Mouse (Mus musculus) cerebellum, adult 9-10 months (tissue): ENCODE results near the gene Mical3.

ENCODE experiments used
- DNase-seq: peaks from one replicate; pipeline ENCODE4 v3.0.0; 2022

The Mical3 gene

DNA sequence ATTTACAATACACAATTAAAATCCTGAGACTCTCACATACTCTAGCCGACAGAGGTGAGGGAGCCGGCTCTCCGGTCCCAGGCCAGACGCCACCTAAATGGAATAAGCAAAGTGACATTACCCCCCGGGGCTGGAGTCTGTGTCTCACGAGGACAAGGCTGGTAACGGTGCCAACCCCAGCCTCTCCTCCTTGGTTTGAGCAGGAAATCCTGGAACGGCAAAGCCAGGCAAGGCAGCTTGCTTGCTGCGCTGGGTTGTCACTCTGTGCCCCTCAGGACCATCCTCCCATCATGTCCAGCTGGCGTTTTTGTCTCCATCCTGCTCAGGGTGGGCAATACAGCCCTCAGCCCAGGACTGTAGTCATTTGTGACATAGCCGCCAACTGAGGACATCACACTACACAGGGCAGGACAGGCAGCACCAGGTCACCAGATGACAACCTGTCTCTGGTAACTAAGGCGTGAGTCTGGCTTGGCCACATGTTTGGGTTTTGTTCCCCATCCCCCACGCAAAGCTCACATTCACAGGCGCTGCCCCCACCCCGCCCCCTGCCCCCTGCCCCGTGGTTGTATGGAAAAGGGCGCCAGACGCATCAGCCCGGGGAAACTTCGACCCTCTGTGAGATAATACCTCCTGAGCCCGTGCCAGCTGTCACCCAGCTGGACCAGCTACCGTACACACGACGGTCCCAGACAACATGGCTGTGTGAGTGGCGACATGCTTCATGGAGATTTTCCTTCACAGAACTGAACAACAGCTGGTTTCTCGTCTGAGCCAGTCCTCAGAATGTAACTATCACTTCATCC is 49.3 kb downstream of the Mical3 start:
- no peak for DNase-seq

DNA sequence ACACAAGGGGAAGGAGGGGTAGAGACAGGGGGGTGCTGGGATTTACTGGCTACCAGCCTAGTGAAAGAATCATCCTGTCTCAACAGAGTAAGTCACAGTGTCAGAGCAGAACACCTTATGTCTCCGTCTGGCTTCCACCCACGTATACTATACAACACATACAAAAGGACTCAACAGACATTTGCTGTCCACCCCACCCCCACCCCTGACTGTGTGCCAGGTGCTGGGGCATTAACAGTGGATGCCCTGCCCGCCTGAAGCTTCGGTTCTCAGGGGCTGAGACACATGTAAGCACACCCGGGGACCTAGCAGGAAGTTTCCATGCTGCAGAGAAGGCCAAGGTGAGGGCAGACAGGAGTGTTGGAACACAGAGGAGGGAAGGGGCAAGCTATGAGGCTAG is 52.6 kb downstream of the Mical3 start:
- DNase-seq, result no peak

DNA sequence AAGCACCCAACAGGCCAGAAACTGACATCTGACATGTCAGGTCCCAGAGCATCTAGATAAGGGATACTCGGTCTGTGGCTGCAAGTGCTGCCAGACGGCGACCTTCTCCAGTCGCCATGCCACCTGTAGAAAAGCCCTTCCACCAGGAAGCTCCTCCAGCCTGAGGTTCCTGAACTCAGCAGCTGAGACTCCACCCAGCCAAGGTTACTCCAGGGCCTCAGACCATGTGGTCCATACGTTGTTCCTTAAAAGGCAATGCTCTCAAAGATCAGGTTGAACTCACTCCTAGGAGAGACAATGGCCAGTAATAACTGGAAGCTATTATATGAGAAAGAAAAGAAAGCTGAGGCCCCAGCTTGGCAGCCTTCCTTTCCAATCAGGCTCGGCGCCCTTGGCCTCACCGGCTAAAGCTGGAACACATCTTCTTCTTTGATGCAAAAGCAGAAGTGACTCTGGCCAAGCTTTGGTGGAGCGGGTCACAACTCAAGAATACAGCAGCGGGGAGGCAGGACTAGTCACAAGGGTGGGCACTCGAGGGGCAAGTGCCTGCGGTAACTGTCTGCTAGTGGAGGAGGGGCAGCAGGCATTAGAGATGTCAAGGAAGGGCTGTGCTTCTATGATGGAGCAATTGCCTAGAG is 53.8 kb downstream of the Mical3 start:
- no peak for DNase-seq

DNA sequence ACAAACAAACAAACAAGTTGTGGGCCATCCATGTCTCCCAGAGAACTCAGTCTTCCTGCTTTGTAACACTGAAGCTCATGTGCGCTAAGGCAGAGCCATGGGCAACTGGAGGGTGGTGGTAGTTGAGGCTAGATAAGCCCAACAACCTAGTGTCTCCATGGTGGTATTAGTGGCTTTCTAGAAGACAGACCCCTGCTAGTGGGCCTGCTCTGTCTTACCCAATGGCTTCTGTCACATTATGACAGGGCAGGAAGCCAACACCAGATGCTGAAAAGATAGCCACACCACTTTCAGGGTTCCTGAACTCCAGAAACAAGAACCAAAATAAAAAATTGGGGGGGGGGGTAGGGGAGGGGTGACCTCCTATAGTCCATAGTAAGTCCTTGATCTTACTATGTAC is 55.0 kb downstream of the Mical3 start:
- no peak for DNase-seq

DNA sequence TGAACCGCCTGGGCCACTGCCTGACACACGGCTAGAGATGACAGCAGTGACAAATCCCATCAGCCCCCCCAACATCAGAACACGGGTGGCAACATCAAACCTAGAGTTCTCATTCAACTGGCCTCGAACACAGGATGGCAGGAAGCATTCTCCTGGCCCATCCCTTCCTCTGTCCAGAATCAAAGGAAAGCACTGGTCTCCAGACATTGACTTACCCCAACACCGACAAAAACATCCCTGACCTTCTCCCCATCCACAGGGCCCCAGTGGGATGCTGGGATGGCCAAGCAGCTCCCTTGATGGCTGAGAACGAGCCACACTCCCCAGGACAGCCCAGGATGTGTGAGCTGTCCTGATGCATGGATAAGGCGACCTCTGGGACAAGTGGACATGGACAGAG is 57.5 kb downstream of the Mical3 start:
- DNase-seq, result no peak

DNA sequence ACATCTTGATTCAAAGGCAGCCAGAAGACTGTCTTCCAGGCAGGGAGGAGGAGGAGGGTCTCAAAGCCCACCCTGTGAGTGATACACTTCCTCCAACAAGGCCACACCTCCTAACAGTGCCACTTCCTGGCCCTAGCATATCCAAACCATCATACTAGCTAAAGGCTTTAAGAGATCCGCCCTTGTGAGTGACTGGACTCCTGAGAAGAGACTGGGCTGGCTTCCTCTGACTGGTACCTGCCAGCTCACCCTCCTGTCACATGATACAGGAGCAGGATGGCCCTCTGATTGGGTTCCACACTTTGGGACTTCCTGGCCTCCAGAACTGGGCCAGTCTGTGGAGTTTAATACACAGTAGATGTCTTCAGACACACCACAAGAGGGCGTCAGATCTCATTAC is 58.2 kb downstream of the Mical3 start:
- DNase-seq, result no peak

DNA sequence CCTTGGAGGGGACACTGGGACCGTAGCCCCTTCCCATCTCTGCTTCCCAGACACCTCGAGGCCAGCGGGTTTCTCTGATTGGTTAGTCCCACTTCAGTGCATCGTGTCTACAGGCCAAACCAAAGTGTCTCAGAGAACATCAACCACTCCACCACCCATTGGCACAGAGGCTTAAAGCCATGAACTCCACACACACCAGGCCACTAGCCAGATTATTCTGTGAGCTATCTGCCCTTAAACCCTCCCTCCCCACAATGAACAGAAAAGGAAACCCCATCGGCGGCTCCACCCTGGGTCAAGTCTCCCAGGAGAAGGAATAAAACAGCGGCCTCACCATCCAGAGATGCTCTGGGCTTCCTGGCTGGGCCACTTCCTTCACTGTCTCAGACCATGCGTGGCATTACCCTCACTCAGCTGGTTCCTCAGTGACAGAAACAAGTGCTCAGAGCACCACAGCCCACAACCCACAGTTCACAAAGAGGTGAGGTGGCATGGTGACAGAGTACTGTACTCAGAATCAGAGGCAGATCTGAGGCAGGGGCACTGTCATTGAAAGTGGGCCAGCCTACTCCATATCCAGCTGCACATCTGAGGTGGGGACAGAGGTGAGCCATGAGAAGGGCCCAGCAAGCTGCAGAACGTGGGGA is 60.1 kb downstream of the Mical3 start:
- DNase-seq, result no peak

DNA sequence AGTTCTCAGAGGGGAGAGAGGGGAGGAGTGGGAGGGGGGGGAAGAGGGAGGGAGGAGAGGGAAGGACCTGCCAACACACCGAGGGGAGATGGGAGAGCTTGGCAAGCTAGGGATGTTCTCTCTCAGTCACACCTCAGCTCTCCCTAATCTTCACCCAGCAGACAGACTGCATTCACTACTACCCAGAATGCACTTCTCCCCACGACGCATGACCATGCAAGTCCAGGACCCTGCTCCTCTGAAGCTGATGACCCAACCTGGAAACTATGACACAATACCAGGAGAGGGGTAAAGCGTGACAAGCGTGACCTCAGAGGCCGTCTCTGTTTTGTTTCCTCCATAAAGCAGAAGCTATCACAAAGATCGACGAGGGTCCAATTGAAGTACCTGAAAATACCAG is 61.6 kb downstream of the Mical3 start:
- no peak for DNase-seq

DNA sequence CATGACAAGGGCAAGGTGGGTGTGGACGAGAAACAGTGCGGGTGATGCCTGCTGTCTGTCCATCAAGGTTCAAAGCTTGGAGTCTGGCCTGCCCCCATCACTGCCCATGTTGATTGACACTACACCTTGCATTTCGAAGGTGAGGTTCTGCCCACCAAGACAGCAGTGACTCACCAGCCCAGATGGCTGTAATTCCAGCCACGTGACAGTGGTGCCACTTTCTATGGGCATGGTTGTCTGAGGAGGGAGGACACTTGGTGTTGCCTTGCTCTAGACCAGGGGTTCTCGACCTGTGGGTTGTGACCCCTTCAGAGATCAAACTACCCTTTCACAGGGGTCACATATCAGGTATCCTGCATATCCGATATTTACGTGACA is 62.7 kb downstream of the Mical3 start:
- DNase-seq, result no peak

DNA sequence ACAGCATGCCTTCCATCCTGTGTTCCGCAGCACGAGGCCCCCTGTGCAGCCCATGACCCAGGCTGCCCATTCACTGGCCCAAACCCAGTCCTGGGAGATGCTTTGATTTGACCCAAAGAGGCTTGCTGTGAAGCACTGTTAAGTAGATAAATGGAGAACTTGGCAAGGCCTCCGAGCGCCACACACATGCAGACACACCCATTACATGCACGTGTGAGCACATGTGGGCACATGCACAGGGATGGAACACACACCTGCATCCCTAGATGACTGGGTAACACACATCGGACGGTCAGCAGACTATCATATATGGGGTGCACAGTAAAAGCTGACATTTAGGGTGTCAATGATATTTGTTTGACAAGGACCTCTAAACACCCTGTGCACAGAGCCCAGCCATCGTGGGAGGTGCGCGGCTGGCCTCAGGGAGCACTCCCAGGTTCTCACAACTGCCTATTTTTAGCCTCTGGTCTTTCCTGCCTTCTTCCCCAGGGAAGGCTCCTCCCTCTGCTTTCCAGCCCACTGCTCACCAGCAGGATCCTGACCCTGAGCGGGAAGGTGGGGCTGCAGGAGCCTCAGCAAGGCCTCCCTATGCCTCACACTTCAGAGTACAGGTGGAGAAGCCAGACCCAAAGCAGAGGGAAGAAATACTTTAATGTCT is 63.2 kb downstream of the Mical3 start:
- DNase-seq, result peak; percentile 57

DNA sequence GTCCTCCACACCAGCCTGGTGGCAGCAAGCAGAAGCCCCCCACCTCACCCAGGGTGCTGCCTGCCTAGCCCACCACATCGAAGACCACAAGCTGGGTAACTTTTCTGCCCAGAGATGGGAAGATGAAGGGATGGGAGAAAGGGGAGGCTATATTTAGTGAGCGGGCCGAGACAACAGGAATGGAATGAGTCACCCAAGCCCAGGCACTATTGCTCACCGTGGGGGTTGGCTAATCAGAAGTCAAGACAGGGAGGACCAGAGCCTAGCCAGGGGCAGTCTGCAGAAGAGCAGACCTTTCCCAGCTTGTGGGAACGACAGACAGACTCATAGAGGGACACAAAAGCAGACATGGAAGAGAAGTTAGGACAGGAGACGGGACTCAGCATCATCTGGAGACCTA is 64.0 kb downstream of the Mical3 start:
- DNase-seq, result peak; percentile 51

DNA sequence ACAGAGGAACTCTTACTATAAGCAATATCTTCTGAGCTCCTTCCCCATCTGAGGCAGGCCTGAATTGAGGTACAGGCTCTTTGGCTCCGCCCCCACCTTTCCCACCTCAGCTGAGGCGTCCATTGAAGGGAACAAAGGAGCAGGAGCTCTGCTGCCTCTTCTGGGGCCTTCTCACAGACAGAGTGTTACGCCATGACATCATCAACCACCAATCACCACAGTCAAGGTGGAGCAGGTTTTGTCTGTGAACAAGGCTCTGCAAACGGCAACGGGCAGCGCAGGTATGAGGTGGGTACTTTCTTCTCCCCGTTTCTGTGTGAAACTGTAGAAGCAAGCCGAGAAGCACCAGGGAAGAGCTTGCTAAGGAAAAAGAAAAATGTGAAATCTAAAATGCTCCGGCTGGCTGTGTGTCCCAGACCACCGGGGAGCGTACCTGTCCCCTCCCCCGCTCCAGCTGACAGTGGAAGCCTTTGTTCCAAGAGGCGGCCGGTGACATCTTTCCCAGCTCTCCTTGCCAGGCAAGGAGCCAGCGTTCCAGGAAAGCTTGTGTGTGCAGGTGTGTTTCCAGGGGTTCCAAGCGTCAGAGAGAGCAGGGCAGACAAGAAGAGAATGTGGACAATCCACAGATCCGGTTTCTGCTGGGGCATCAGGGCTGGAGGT is 66.3 kb downstream of the Mical3 start:
- peak; percentile 57 for DNase-seq

DNA sequence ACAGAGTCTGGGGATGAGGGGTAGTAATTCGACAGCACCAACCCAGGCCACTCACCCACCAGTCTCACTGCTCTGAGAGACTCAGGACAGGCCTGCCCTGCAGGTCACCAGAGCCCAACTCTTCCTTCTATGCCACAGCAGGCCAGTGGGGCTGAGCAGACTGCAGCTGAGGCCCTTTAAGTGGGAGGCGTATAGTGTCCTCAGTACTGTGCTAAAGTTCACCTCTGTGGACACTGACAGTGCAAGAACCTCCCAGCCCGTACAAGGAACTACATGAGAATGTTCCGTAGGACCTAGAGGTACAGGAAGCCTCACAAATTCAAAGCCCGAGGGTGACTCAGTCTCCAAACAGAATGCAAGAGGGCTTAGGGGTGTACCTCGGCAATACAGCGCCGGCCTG is 67.0 kb downstream of the Mical3 start:
- DNase-seq, result no peak

DNA sequence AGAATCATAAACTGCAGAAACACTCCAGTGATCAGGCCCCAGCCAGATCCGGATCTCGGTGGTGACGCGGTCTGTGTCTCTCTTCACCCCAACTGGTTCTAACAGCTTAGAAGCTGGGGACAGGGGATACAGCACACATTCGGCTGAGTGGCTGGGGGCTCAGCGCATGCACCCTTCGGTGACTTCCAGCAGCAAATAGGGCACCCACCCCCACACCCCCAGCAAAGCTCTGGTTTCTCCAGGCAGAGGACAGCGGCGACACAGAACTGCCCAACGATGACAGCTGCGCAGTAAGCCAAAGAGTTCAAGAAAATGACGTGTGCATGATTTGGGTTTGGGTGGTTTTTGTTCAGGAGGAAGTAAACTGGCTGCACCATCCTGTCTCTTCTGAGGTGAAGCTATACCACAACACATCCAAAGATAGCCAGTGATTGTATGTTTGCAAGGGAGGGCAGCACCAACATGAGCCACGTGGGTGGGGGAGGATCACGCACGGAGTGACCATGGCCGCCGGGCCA is 67.8 kb downstream of the Mical3 start:
- no peak for DNase-seq

DNA sequence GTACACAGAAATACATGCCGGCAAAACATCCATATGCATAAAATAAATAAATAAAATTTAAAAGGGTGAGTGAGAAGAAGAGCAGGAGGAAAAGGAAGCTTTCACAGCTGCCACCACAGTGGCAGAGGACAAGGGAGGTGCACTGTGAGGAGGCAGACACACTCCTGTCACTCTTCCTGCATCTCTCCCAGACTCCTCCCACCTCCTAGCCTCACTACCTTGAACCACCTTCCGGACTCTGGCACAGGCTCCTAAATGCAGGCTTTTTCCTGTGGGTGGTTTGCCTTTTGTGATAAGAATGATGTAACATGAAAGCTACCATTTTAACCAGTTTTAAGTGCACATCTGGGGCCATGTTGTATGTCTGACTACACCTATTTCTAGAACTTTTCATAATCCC is 72.8 kb downstream of the Mical3 start:
- DNase-seq, result no peak

DNA sequence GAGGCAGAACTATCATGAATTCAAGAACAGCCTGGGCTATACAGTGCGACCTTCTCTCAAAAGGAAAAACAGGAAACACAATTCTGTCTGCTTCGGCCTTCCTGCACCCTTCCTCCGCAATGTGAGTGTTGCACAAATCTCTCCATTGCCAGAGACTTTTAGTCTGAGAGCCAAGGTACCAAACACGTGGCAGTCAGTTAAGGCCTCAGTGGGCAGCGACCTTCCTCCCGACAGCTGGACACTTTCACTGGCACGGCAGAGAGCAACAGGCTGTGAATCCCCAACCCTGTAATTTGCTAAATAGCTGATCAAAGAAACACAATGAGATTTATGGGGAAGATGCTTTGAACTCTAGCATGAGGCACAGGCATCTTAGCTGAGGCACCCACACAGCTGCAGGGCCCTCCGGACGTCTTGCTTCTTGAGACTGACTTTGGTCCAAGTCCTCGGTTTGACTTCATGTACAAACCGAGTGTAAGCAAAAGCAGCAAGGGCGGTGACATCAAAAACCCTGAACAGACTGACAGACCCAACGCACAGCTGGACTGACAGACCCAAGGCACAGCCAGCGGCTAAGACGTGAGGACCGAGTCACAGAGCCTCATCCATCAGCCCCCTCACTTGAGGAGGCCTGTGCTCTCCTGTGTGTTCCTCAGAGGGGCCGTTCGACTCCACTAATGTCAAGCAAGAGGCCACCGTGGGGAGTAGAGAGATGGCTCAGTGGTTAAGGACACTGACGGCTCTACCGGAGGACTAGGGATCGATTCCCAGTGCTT is 73.4 kb downstream of the Mical3 start:
- no peak for DNase-seq

DNA sequence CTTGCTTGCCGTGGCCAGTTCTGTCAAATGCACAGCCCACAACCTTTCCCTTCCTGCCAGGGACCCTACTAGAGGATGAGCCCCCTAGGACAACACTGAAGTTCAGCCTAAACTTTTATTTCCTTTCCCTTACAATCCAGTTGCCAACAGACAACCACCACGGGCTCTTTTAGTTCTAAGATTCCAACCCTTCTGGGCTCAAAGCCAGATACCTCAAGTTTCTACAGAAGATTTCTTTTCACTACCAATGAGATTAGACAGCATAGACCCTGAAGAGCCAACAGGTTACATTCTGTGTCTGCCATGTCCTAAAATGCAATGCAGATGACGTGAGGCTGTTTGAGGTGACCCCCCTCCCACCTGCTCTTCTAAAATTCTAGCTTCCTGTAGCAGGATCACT is 75.3 kb downstream of the Mical3 start:
- no peak for DNase-seq

DNA sequence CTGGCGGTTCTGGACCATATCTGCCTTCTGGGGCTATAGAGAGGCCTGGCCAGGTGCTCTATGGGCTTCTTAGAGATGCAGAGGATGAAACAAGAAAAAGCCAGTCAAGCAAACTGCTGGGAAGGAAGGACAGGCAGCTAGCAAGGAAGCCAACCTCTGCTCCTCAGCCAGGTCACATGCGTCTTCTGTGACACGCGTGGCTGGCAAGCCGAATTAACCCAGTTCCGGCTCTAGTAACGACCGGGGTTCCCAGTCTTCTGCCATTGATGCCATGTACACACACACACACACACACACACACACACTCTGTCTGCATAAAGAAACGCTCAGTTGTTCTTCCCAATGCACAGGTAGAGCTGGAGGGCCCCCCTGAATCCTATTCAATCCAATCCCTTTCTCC is 75.9 kb downstream of the Mical3 start:
- no peak for DNase-seq

DNA sequence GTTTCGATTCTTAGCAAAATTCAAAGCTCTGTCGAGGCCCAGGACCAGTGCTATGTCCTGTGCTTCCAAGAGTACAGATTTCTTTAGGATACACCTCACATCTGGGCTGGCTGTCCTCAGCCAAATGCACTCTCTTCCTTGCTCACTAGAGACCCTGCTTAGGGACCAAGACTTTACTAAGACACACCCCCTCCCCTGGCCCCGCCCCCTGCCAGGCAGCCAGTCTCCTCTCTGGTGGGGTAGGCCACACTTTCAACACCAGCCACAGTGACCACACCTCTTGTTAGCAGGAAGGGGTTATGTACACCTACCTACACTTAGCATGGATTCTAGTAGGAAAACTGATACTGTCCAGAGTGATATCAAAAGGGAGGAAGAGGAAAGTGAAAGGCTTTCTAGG is 76.5 kb downstream of the Mical3 start:
- DNase-seq, result no peak

DNA sequence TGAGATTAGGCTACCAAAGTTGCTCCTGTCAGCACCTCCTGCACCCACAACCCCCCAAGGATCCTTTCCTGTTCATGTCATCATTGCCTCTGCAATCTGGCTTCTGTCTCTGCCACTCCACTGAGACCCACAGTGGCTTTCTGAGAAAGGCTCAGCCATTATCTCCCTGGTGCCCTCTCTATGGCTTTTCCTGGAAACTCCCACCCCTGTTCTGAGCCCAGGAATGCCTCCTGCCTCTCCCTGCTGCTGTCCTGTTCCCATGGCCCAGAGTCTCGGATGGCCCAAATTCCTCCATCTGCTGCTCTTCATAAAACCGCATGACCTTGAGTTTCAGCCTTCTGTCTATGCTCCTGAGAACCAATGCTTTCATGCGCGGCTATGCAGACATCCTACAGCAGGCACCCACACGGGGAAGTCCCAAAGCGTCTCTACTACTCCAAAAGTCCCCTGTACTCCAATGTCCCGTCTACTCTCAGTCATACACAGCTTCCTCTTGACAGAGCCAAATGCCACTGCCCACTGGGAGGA is 77.2 kb downstream of the Mical3 start:
- peak; percentile 80 for DNase-seq

DNA sequence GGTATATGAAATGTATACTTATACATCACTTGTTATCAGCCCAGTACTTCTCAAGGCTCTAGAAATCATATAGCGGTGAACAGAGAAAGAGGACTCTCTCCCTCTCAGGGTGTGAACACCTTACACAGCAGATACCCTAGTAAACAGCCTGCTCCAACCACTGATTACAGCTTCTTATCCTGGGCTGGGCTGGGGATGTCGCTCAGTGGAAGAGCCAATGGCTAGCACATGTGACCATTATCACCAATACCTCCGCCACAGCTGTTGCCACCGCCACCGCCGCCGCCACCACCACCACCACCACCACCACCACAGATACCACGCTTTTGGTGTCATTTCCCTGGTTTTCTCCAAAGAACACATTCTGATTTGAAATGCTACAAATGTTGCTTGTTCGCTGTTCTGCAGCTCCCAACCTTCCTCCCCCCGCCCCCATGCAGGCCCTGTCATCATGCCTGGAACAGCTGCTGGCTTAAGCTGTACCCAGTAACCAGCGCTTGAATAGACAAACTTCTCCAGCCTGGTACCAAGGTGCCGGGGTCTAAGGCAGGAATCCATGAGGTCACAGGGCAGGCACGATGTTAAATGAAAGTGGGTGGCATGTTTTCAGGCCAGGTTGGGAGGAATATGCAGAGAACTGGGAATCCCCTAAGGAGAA is 78.7 kb downstream of the Mical3 start:
- no peak for DNase-seq
